Mouse (Mus musculus) left cerebral cortex, postnatal 14 days (tissue): ENCODE measurements around the gene Fbxl21. TPM values are rescaled to one million over a fixed set of nuclear protein-coding genes. Genes with fewer than 3 reads are reported as not detected.

Experiments
- DNase-seq, 2 experiments: peaks; one replicate each; pipeline ENCODE4 v3.0.0; 2021 to 2022; ENCODE audit warnings: low spot score in 2 of 2, mixed read lengths in 1 of 2
- intact Hi-C: fragments of 180-260 bp; cut with DNase I; formaldehyde crosslinking; loops from one replicate; pipeline ENCODE4 v1.15.1; 2025
- total RNA-seq, 2 experiments: library from RNA; stranded (reverse); gene quantifications; 2 replicates each; pipeline ENCODE4 v1.2.3; 2021

Gene Fbxl21
- total RNA-seq, 2 experiments from 2014 or later, result 3.1 to 4.0 TPM

DNA sequence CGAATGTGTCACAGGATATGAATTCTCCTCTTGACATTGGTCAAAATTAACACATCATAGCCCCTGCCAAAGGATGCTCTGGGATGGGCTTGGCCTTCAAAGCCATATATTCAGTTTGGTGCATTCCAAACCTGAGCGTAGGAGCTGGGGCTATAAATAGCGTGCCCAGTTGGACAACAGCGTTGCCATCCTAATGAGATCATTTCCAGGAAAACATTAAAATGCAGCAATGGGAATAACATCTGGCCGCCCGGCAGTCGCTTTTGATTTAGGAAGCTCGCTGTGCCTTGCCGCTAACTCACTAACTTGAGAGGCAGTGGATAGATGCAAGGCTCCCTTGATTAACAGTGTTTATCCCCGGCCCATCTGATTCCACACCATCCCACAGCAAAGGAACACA, 44.1 kb downstream of the Fbxl21 start:
- no peak for DNase-seq
- intact Hi-C loops, result no loop called here

DNA sequence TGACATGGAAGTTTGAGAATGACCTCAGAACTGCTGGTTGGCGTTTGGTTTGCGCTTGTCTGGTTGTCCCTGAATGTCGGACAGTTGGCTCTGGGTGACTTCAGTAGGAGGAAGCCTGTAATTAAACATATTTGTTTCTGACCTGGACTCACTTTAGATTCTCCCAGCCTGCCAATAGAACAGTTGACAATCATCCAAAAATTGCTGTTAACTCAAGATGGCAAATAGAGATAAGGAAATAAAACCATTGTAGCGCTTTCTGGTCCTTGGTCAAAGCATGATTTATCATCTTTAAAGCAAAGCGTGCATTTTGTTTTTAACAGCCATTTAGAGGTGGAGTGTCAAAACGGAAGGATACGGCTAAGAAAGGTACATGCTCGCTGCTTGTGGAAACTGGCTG, 49.4 kb downstream of the Fbxl21 start:
- intact Hi-C loops, result no loop called here
- DNase-seq, result no peak

DNA sequence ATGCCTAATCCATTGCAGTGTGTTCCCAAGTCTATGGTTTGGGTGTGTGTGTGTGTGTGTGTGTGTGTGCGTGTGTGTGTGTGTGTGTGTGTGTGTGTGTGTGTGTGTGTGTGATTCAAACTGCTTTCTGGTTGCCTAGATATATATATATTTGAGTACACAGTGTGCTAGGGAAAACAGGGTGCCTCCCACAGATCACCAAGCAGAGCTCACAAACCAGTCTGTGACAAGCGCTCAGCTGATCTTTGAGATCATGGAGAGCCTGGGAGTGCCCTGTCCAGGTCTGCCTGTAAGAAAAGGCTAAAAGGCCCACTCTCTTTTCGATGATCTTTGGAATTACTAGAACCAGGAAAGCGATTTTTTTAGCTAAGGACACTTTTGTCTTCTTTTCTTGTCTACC, 52.8 kb downstream of the Fbxl21 start:
- intact Hi-C loops, result no loop called here
- DNase-seq, result peak in 1 of 2 experiments; percentile 58

DNA sequence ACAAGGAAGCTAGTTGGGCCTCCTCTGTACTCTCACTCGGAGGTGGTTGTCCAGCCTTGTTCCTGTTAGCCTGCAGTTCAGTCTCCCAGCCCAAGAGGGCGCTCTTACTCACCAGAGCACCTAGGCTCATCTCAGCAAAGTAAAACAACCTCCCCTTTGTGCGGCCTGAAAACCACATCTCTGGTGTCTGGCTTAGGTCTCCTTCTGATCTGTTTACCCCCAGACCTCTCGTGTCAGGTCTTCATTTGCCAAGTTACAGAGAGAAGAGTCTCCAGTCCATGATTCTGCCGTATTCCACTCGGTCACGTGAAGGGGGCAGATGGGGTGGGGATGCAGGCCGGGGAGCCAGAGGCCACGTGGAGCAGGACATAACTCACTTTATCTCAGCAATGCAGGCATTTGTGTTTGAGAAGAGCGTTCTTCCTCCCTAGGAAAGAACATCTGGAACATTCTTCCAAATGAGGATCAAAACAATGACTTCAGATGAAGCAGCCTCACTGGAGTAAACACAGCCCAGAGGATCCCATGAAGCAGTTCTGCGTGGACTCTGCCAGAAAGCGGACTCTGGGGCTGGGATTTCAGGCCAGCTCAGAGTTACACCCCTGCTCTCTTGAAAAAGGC, 53.5 kb downstream of the Fbxl21 start:
- peak; percentile 75 for DNase-seq
- intact Hi-C loops, result no loop called here

GRCm38 (mm10) chr13:56578097-56578496, 55.8 kb downstream of the Fbxl21 start:
- no peak for DNase-seq
- intact Hi-C loops, result no loop called here

GRCm38 (mm10) chr13:56580450-56580849, 58.2 kb downstream of the Fbxl21 start:
- DNase-seq, result peak in 1 of 2 experiments; percentile 36
- intact Hi-C loops, result no loop called here

GRCm38 (mm10) chr13:56581512-56581911, 59.2 kb downstream of the Fbxl21 start:
- DNase-seq, result no peak
- intact Hi-C loops, result no loop called here

GRCm38 (mm10) chr13:56581961-56582434, 59.7 kb downstream of the Fbxl21 start:
- intact Hi-C loops, result no loop called here
- DNase-seq, result peak in 1 of 2 experiments; percentile 33

DNA sequence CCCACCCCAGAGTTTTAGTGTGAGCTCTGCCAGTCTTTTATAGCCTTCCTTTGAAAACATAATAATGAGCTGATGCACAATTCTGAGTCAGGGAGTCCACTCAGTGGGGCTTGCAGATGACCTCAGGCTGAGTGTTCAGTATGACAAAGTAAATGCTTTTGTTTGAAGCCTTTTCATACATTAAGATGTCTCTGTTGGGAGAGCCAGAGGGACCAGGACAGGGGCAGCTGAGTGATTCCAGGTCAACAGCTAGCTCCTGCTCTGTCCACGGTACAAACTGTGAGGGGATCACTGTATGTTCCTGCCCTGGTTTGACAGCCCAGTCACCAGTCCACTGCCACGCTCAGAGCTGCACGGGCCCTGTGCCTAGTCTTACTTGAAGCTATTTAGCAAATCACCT, 60.4 kb downstream of the Fbxl21 start:
- intact Hi-C loops, result no loop called here
- no peak for DNase-seq

- no peak for DNase-seq
- intact Hi-C loops, result no loop called here
These were observed 63.8 kb downstream of the Fbxl21 start for GRCm38 (mm10) chr13:56586046-56586445.

Other genes starting within 250 kb of the Fbxl21 start
- 100 to 1,000 TPM; 125 to 136 TPM for gene Cxcl14, start 225.9 kb upstream of the Fbxl21 start, total RNA-seq
- gene Gm3045, start 95.9 kb upstream of the Fbxl21 start, total RNA-seq, result not detected
- gene Slc25a48, start 84.1 kb upstream of the Fbxl21 start, total RNA-seq, result under 1 TPM; 0.08 to 0.13 TPM
- gene Il9, start 40.2 kb upstream of the Fbxl21 start, total RNA-seq, result not detected
- not detected for gene Lect2, start 26.0 kb downstream of the Fbxl21 start, total RNA-seq
- gene Tgfbi, start 87.1 kb downstream of the Fbxl21 start, total RNA-seq, result 1 to 10 TPM; 3.5 TPM
- 10 to 100 TPM; 21.3 to 21.5 TPM for gene Smad5, start 180.5 kb downstream of the Fbxl21 start, total RNA-seq
- 10 to 100 TPM; 13.7 to 16.2 TPM for gene Gm45623, start 231.4 kb downstream of the Fbxl21 start, total RNA-seq